Mouse (Mus musculus) telencephalon, adult 2 months (tissue): ENCODE data around the gene Tanc1.
"Not testable (repeated sequence)": the region's sequence is repeated elsewhere in the genome, so short reads cannot be mapped to it uniquely, and the experiment has no call there.

Source experiments
- DNase-seq: peaks from one replicate; pipeline ENCODE4 v3.0.0-alpha.2; 2011; ENCODE audit warnings: low read depth, low spot score

Gene Tanc1

GRCm38 (mm10) chr2:59828777-59829508 lies 217.1 kb downstream of the Tanc1 start:
- DNase-seq, result peak; percentile 35

GRCm38 (mm10) chr2:59829718-59830117 lies 217.9 kb downstream of the Tanc1 start:
- no peak for DNase-seq

GRCm38 (mm10) chr2:59830151-59830550 lies 218.3 kb downstream of the Tanc1 start:
- no peak for DNase-seq

GRCm38 (mm10) chr2:59830940-59831339 lies 219.1 kb downstream of the Tanc1 start:
- DNase-seq, result no peak

DNA sequence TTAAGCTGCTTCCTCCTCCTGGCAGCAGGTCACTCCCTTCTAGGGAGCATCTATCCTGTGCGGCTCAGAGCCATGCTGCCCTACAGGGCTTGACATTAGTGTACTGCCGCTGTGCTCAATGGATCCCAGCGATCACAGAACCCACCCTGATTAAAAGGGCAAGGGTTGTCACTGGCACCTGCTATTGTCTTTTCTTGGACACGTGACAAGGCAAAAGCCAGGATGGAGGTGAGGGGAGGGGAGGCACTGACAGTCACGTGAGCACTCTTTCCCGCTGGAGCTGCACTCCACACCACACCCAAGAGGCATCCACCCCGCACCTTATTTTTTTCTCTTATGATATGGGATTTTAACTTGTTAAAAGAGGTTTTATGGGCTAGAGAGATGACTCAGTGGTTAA lies 220.0 kb downstream of the Tanc1 start:
- no peak for DNase-seq

- DNase-seq, result no peak
Observed at GRCm38 (mm10) chr2:59838825-59839224, 227.0 kb downstream of the Tanc1 start.

GRCm38 (mm10) chr2:59839755-59840154 lies 227.9 kb downstream of the Tanc1 start:
- DNase-seq, result no peak

DNA sequence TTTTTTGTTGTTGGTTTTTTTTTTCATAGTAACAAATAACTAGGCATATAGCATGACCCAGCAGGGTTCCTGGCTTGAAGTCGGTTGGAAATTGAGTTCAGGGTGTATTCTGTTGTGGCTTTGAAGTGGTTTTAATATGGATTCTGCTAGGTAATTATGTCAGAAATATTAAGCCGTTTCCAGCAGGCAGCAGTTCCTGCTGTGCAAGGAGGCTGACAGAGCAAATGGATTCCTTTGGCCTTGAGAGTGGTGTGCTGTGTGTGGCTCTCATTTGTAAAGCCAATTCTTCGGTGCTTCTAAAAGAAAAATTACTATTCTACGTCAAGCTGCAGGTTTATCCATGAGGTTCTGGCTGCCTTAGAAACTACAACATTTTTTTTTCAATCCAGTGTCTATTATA lies 228.3 kb downstream of the Tanc1 start:
- no peak for DNase-seq

- no peak for DNase-seq
Observed at GRCm38 (mm10) chr2:59841189-59841939, 229.5 kb downstream of the Tanc1 start.

DNA sequence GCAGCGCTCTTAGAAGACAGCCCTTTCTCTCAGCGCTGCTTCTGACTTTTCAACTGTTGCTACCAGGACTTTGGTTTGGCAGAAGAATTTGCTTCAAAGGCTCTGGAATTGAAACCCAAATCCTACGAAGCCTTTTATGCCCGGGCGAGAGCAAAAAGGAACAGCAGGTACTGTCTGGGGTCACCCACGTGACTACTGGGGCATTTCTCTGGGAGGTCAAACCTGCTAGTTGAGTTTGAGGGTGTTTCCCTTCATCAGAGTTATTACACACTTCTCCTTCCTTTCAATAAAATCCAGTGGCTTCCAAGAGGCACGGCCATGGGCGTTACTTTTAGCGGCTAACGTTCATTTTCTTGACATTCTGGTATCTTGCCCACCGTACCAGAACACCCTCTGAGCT lies 230.1 kb downstream of the Tanc1 start:
- DNase-seq, result no peak

- DNase-seq, result no peak
Observed at GRCm38 (mm10) chr2:59842556-59843008, 230.7 kb downstream of the Tanc1 start.

GRCm38 (mm10) chr2:59843156-59843555 lies 231.3 kb downstream of the Tanc1 start:
- DNase-seq, result no peak

- no peak for DNase-seq
Observed at GRCm38 (mm10) chr2:59843848-59844247, 232.0 kb downstream of the Tanc1 start.

DNA sequence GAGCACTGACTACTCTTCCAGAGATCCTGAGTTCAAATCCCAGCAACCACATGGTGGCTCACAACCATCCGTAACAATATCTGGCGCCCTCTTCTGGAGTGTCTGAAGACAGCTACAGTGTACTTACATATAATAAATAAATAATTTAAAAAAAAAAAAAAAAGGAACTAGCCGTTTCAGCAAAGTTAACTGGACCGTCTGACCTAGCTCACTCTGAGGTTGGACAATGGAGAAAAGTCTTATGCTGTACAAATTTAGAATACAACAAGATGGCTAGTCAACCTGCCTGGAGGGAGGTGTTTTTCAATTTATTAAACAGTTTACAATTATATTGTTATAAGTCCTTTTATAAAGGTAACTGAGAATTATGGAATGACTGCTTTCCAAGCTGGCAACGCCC lies 240.0 kb downstream of the Tanc1 start:
- not testable (repeated sequence) for DNase-seq

GRCm38 (mm10) chr2:59852916-59853315 lies 241.1 kb downstream of the Tanc1 start:
- DNase-seq, result no peak

- DNase-seq, result no peak
Observed at GRCm38 (mm10) chr2:59853543-59853942, 241.7 kb downstream of the Tanc1 start.

GRCm38 (mm10) chr2:59854363-59854762 lies 242.5 kb downstream of the Tanc1 start:
- DNase-seq, result no peak

DNA sequence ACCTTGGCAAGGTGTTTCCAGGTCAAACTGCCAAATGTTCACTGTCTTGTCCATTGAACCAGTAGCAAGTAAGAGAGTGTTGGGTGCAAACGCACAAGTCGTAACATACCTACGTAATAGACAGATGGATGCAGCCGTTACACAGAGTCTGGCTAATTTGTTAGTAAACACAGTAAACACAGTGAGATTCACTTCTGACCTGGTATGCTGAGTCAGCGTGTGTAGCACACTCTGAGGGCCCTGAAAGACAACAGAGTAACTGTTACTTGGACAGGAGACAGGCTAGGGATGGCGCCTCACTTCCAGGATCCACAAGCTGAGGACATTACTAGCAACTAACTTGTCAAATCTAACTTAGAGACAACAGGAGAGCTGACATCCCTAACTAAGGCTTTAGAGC lies 250.8 kb downstream of the Tanc1 start:
- no peak for DNase-seq

GRCm38 (mm10) chr2:59870526-59870925 lies 258.7 kb downstream of the Tanc1 start:
- no peak for DNase-seq

DNA sequence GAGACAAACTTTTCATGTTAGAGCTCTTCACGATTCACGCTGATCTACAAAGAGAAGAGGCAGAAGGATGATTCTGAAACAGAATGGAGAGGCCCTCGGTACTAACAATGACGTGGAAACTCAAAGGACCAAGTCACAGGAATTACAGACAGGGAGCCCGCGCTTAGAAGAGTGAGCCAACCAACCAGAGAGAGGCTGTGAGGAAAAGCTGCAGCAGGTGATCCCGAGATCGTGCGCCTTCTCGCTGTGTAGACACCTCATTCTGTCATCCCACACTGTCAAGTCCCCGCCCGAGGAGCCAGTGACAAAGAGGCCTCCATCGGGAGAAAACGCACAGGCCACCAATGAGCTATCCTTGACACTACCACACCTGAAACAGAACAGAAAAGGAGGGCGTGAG lies 264.6 kb downstream of the Tanc1 start:
- no peak for DNase-seq

- no peak for DNase-seq
Observed at GRCm38 (mm10) chr2:59877335-59877734, 265.5 kb downstream of the Tanc1 start.

- DNase-seq, result no peak
Observed at GRCm38 (mm10) chr2:59878221-59878620, 266.4 kb downstream of the Tanc1 start.

- no peak for DNase-seq
Observed at GRCm38 (mm10) chr2:59881404-59881803, 269.6 kb downstream of the Tanc1 start.
